Mouse (Mus musculus): ENCODE data around the gene Srxn1. TPM values are rescaled to one million over a fixed set of nuclear protein-coding genes. Genes with fewer than 3 reads are reported as not detected.
A peak's percentile ranks its signal among the peaks of the same experiment; 100 is the strongest.

Srxn1 gene
- polyA plus RNA-seq, 1 experiment from 2014 or later = 11.0 TPM

DNA sequence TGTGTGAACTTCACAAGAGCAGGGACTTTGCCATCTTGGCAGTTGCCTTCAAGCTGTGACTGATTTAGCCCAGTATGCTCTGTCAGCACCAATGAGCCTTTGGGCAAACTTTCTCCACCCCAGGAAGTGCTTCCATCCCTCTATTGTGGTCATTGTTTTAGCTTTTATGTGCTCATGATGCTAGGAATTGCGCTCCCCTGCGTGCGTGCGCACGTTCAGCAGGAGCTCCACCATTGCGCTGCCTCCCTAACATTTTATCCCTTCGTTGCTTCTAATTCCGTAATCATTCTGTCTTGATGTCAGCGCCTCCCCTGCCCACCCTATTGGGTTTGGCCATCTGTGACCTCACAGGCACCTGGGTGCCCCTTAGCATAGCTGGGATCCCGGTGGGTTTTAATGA, 1.3 kb downstream of the Srxn1 start:
- no peak overlapping the region for H3K9ac ChIP-seq
- H3K27ac ChIP-seq (replicated peaks) = no peak overlapping the region
- H3K4me1 ChIP-seq = peaks cover 11% of the 10 kb centered on the region
- 92% methylated on average over 10 of the region's 10 CpGs for WGBS
- no peaks in the 10 kb centered on the region for H3K9me3 ChIP-seq (replicated peaks)
- 0 out of 2 replicates have a peak, but pooled peaks cover 4% of the 10 kb centered on the region for H3K27me3 ChIP-seq
- H3K36me3 ChIP-seq = no peaks in the 10 kb centered on the region
- ATAC-seq (ENCODE audit: insufficient number of reproducible peaks, low FRiP score, low TSS enrichment, low read depth) = no peak
- H3K4me2 ChIP-seq (replicated peaks) = peak overlapping the region; percentile 89; the same call in 1 of the 2 replicates
- H3K4me3 ChIP-seq (replicated peaks) = no peak overlapping the region

DNA sequence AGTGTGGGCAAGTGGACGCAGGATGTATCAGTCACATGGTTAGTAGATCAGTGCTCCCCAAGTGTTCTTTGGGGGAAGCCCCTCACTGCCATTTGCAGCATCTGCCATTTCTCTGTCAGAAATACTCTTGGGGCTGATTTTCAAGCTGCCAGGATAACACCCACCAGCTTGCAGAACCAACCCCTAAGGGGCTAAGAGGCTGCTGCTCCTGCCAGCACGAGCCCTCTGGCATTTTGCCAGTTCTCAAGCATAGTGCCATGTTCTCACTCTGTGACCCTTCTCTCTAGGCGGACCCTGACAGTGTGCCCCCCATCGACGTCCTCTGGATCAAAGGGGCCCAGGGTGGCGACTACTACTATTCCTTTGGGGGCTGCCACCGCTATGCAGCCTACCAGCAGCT, 3.4 kb downstream of the Srxn1 start:
- Histone ChIP-seq H3K36me3 (no peaks in the 10 kb centered on the region), H3K4me1 (peaks cover 13% of the 10 kb centered on the region), H3K9ac (no peak overlapping the region), H3K4me2 (replicated peaks) (no peak overlapping the region), H3K4me3 (replicated peaks) (no peak overlapping the region), H3K9me3 (replicated peaks) (no peaks in the 10 kb centered on the region), H3K27me3 (peaks cover 5% of the 10 kb centered on the region; the same call in 1 of the 2 replicates), H3K27ac (replicated peaks) (no peak overlapping the region)
- ATAC-seq (ENCODE audit: insufficient number of reproducible peaks, low FRiP score, low TSS enrichment, low read depth) = no peak
- WGBS = 65% methylated on average over 7 of the region's 7 CpGs

- Histone ChIP-seq H3K36me3 (no peaks in the 10 kb centered on the region), H3K27me3 (peaks cover 6% of the 10 kb centered on the region; the same call in 1 of the 2 replicates), H3K4me3 (replicated peaks) (no peak overlapping the region), H3K4me2 (replicated peaks) (no peak overlapping the region), H3K27ac (replicated peaks) (no peak overlapping the region), H3K9ac (no peak overlapping the region), H3K4me1 (peaks cover 17% of the 10 kb centered on the region), H3K9me3 (replicated peaks) (no peaks in the 10 kb centered on the region)
- no peak for ATAC-seq (ENCODE audit: insufficient number of reproducible peaks, low FRiP score, low TSS enrichment, low read depth)
- WGBS = 84% methylated on average over 5 of the region's 5 CpGs
Observed at GRCm38 (mm10) chr2:152109386-152109785, 4.1 kb downstream of the Srxn1 start.

- H3K9ac ChIP-seq = no peak overlapping the region
- 56% methylated on average over 2 of the region's 2 CpGs for WGBS
- no peak overlapping the region for H3K27ac ChIP-seq (replicated peaks)
- no peaks in the 10 kb centered on the region for H3K9me3 ChIP-seq (replicated peaks)
- H3K4me1 ChIP-seq = peaks cover 23% of the 10 kb centered on the region
- H3K4me3 ChIP-seq (replicated peaks) = no peak overlapping the region
- no peak for ATAC-seq (ENCODE audit: insufficient number of reproducible peaks, low FRiP score, low TSS enrichment, low read depth)
- H3K27me3 ChIP-seq = peaks cover 19% of the 10 kb centered on the region
- no peak overlapping the region for H3K4me2 ChIP-seq (replicated peaks)
- no peaks in the 10 kb centered on the region for H3K36me3 ChIP-seq
Observed at GRCm38 (mm10) chr2:152111311-152111710, 6.0 kb downstream of the Srxn1 start.

GRCm38 (mm10) chr2:152111920-152112319, 6.6 kb downstream of the Srxn1 start:
- peaks cover 19% of the 10 kb centered on the region for H3K27me3 ChIP-seq
- no peak overlapping the region for H3K4me2 ChIP-seq (replicated peaks)
- peaks cover 23% of the 10 kb centered on the region for H3K4me1 ChIP-seq
- no peaks in the 10 kb centered on the region for H3K36me3 ChIP-seq
- H3K27ac ChIP-seq (replicated peaks) = no peak overlapping the region
- no peak overlapping the region for H3K4me3 ChIP-seq (replicated peaks)
- H3K9ac ChIP-seq = no peak overlapping the region
- ATAC-seq (ENCODE audit: insufficient number of reproducible peaks, low FRiP score, low TSS enrichment, low read depth) = peak; percentile 67; the same call in 1 of the 2 replicates
- WGBS = 7% methylated on average over 7 of the region's 7 CpGs
- H3K9me3 ChIP-seq (replicated peaks) = no peaks in the 10 kb centered on the region

DNA sequence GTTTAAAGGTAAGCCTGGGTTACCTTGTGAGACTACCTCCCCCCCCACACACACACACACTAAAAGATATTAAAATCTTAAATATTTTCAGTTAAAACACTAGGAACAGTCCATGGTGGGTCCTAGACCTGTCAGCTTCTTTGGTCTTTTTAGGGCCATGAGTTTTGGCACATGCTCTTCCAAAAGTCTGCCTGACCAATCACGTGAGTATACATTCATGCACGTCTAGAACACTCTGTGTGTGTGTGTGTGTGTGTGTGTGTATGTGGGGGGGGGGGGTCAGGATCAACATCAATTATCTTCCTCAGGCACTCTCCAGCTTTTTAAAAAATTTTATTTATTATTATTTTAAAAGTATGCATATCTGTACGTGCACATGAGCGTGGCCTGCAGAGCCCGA, 7.2 kb downstream of the Srxn1 start:
- no peak for ATAC-seq (ENCODE audit: insufficient number of reproducible peaks, low FRiP score, low TSS enrichment, low read depth)
- peaks cover 23% of the 10 kb centered on the region for H3K4me1 ChIP-seq
- WGBS = 72% methylated on average over 5 of the region's 5 CpGs

GRCm38 (mm10) chr2:152112970-152113369, 7.7 kb downstream of the Srxn1 start:
- Histone ChIP-seq H3K4me2 (replicated peaks) (no peak overlapping the region), H3K27ac (replicated peaks) (no peak overlapping the region), H3K4me1 (peaks cover 23% of the 10 kb centered on the region), H3K27me3 (peaks cover 19% of the 10 kb centered on the region), H3K9me3 (replicated peaks) (no peaks in the 10 kb centered on the region), H3K4me3 (replicated peaks) (no peak overlapping the region), H3K9ac (no peak overlapping the region), H3K36me3 (no peaks in the 10 kb centered on the region)
- no peak for ATAC-seq (ENCODE audit: insufficient number of reproducible peaks, low FRiP score, low TSS enrichment, low read depth)
- WGBS = 47% methylated on average over 10 of the region's 10 CpGs

More for the DNA sequence above, 7.2 kb downstream of the Srxn1 start:
- no peak overlapping the region for H3K9ac ChIP-seq
- H3K4me2 ChIP-seq (replicated peaks) = no peak overlapping the region
- H3K27me3 ChIP-seq = peaks cover 19% of the 10 kb centered on the region
- H3K4me3 ChIP-seq (replicated peaks) = no peak overlapping the region
- H3K36me3 ChIP-seq = no peaks in the 10 kb centered on the region
- no peaks in the 10 kb centered on the region for H3K9me3 ChIP-seq (replicated peaks)
- H3K27ac ChIP-seq (replicated peaks) = no peak overlapping the region

GRCm38 (mm10) chr2:152114057-152114975, 9.0 kb downstream of the Srxn1 start:
- Histone ChIP-seq H3K36me3 (no peaks in the 10 kb centered on the region), H3K4me1 (peaks cover 25% of the 10 kb centered on the region), H3K4me3 (replicated peaks) (peak overlapping the region; percentile 6), H3K9ac (no peak overlapping the region), H3K27me3 (peaks cover 19% of the 10 kb centered on the region), H3K27ac (replicated peaks) (no peak overlapping the region), H3K4me2 (replicated peaks) (peak overlapping the region; percentile 44), H3K9me3 (replicated peaks) (no peaks in the 10 kb centered on the region)
- peak; percentile 40 for ATAC-seq (ENCODE audit: insufficient number of reproducible peaks, low FRiP score, low TSS enrichment, low read depth)
- 11% methylated on average over 36 of the region's 36 CpGs for WGBS

DNA sequence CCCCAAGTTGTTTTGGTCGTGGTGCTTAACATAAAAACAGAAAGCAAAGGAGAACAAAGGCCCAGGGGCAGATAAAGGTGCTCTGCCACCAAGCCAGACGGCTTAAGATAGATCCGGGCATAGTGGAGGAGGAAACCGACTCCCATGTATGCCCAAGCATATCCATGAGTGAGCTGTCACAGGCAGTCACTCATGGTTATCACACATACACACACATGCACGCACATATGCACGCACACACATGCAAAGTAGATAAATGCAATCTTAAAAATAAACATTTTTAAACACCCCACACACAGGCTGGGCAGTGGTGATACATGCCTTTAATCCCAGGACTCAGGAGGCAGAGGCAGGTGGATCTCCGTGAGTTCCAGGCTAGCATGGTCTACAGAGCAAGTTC, 12.4 kb downstream of the Srxn1 start:
- no peaks in the 10 kb centered on the region for H3K9me3 ChIP-seq (replicated peaks)
- H3K9ac ChIP-seq = no peak overlapping the region
- WGBS = 84% methylated on average over 7 of the region's 7 CpGs
- peaks cover 25% of the 10 kb centered on the region for H3K4me1 ChIP-seq
- no peak overlapping the region for H3K4me3 ChIP-seq (replicated peaks)
- no peak overlapping the region for H3K4me2 ChIP-seq (replicated peaks)
- no peak overlapping the region for H3K27ac ChIP-seq (replicated peaks)
- peaks cover 19% of the 10 kb centered on the region for H3K27me3 ChIP-seq
- no peaks in the 10 kb centered on the region for H3K36me3 ChIP-seq
- ATAC-seq (ENCODE audit: insufficient number of reproducible peaks, low FRiP score, low TSS enrichment, low read depth) = no peak

DNA sequence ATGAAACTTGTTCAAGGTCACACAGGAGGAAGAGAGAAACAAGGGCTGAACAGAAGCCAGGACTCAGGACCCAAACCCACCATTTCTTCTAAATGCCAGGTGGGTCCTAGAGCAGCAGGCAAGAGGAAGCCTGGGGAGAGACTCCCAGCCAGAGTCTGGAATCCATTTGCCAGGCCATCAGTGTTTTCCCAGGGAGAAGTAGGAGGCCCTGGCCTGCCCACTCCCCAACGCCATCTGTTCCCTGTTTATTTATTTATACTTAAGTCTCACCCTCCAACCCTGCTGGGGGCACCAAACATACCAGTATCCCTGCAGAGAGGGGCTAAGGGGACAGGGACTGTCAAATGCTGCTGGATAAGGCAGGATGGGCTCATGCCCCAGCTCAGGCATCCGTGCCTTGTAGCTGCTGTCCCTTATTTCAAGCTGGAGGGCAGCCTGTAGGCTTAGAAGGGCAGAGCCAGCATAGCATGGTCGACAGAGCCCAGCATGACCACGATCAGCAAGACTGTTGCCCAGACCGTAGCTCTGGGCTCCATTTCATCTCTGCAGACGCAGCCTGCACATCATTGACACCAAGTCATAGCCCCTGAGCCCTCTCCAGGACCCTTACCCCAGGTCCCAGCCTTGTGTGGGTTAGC, 14.0 kb downstream of the Srxn1 start:
- no peak overlapping the region for H3K4me2 ChIP-seq (replicated peaks)
- no peaks in the 10 kb centered on the region for H3K36me3 ChIP-seq
- 28% methylated on average over 6 of the region's 6 CpGs for WGBS
- H3K27me3 ChIP-seq = peaks cover 13% of the 10 kb centered on the region
- H3K9ac ChIP-seq = no peak overlapping the region
- peaks cover 21% of the 10 kb centered on the region for H3K4me1 ChIP-seq
- ATAC-seq (ENCODE audit: insufficient number of reproducible peaks, low FRiP score, low TSS enrichment, low read depth) = no peak
- no peak overlapping the region for H3K4me3 ChIP-seq (replicated peaks)
- H3K9me3 ChIP-seq (replicated peaks) = no peaks in the 10 kb centered on the region
- no peak overlapping the region for H3K27ac ChIP-seq (replicated peaks)

DNA sequence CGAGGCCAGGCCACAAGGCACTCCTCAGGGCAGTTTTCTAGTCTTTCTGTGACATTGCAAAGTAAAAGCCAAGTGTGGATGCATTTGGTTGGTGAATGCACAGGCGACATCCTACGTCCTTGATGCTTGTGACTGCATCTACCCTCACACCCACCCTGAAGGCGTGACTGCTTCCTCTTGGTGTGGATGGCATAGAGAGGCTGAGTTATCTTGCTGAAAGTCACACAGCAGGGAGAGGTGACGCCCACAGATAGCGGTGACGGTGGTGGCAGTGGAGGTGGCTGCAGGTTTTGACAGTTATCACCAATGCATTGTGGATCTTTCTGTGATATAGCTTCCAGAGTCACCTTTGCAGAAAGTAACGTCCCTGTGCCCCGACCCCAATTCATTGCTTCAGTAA, 17.6 kb downstream of the Srxn1 start:
- H3K4me2 ChIP-seq (replicated peaks) = no peak overlapping the region
- H3K27ac ChIP-seq (replicated peaks) = no peak overlapping the region
- H3K36me3 ChIP-seq = no peaks in the 10 kb centered on the region
- no peak overlapping the region for H3K4me3 ChIP-seq (replicated peaks)
- WGBS = 76% methylated on average over 9 of the region's 9 CpGs
- no peak overlapping the region for H3K9ac ChIP-seq
- no peak for ATAC-seq (ENCODE audit: insufficient number of reproducible peaks, low FRiP score, low TSS enrichment, low read depth)
- no peaks in the 10 kb centered on the region for H3K27me3 ChIP-seq
- H3K4me1 ChIP-seq = peaks cover 8% of the 10 kb centered on the region; the same call in 1 of the 2 replicates
- no peaks in the 10 kb centered on the region for H3K9me3 ChIP-seq (replicated peaks)
